Mouse (Mus musculus) midbrain, embryonic 16.5 days (tissue): ENCODE measurements around the gene Pin1rt1. TPM values are rescaled to one million over a fixed set of nuclear protein-coding genes. Genes with fewer than 3 reads are reported as not detected.

Source experiments
- ATAC-seq: fragments of 200-750 bp; cut with Nextera tagmentation; 2 replicates; pipeline ENCODE4 v1.8.0; 2017; ENCODE audit warnings: moderate TSS enrichment
- H3K27ac ChIP-seq: fragments of 300-500 bp; sonication (generic); 2 replicates; pipeline ENCODE4 v1.5.1; 2014; ENCODE audit warnings: mild to moderate bottlenecking, low read length, mixed read lengths
- H3K27me3 ChIP-seq: fragments of 300-500 bp; sonication (generic); 2 replicates; pipeline ENCODE4 v1.6.1; 2014; ENCODE audit warnings: low read depth, low read length, mixed read lengths; ENCODE audit not compliant: control insufficient read depth, insufficient read depth
- H3K36me3 ChIP-seq: fragments of 300-500 bp; sonication (generic); 2 replicates; pipeline ENCODE4 v1.6.1; 2014; ENCODE audit warnings: mild to moderate bottlenecking, low read length, moderate library complexity, mixed read lengths; ENCODE audit not compliant: control insufficient read depth, insufficient read depth
- H3K4me1 ChIP-seq: fragments of 300-500 bp; sonication (generic); 2 replicates; pipeline ENCODE4 v1.6.1; 2014; ENCODE audit warnings: mild to moderate bottlenecking, low read length, mixed read lengths; ENCODE audit not compliant: control insufficient read depth, insufficient read depth
- H3K4me2 ChIP-seq: fragments of 300-500 bp; sonication (generic); 2 replicates; pipeline ENCODE4 v1.6.1; 2014; ENCODE audit warnings: mild to moderate bottlenecking, low read length, mixed read lengths
- H3K4me3 ChIP-seq: fragments of 300-500 bp; sonication (generic); 2 replicates; pipeline ENCODE4 v1.5.1; 2014; ENCODE audit warnings: low read depth, mild to moderate bottlenecking, low read length, moderate library complexity, mixed read lengths
- H3K9ac ChIP-seq: fragments of 300-500 bp; sonication (generic); 2 replicates; pipeline ENCODE4 v1.6.1; 2014; ENCODE audit warnings: low read depth, low read length, mixed read lengths
- H3K9me3 ChIP-seq: fragments of 300-500 bp; sonication (generic); replicated peaks from 2 replicates; pipeline ENCODE4 v1.6.1; 2014; ENCODE audit warnings: mild to moderate bottlenecking, low read length, mixed read lengths; ENCODE audit not compliant: control insufficient read depth, poor library complexity, severe bottlenecking
- WGBS: fragments of 180-500 bp; shearing (Covaris S2); extraction: QIAGEN DNeasy Blood & Tissue Kit; methylation state at CpG from one replicate; pipeline ENCODE4 v1.1.7; 2014; 5-methylcytosine and 5-hydroxymethylcytosine counted together
- polyA plus RNA-seq: library from polyadenylated mRNA; unstranded; fragments of >200 nt; fragmentation: Nextera tagmentation; extraction: Ambion mirVana; gene quantifications from 2 replicates; pipeline ENCODE4 v1.2.1, GENCODE M21; 2015

Pin1rt1 gene
- polyA plus RNA-seq, 1 experiment from 2014 or later: 0.15 TPM

DNA sequence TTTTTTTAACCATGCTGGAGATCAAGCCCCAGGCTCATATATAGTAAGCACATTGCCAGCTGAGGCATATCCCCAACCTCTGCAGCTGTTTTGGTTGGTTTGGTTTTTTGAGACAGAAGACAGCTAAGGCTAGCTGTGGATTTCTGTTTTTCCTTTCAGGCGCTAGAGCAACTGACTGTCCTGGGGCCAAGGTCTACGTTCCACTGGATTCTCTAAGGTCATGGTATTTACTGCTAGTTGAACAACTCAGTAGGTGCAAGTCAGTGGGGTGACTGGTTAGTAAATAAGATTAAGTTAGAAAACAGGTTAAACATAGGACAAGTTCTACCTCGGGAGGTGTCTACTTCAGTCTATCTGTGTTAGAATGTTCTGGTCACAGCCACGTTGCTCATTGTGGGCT, 31.4 kb downstream of the Pin1rt1 start:
- H3K4me3 ChIP-seq: no peak overlapping the region
- H3K27me3 ChIP-seq: no peaks in the 10 kb centered on the region
- no peaks in the 10 kb centered on the region for H3K4me1 ChIP-seq
- no peak overlapping the region for H3K9ac ChIP-seq
- H3K4me2 ChIP-seq: no peak overlapping the region
- no peaks in the 10 kb centered on the region for H3K9me3 ChIP-seq
- H3K27ac ChIP-seq: no peak overlapping the region
- WGBS: 91% methylated on average over 4 of the region's 4 CpGs
- H3K36me3 ChIP-seq: peaks cover 24% of the 10 kb centered on the region
- ATAC-seq: no peak

DNA sequence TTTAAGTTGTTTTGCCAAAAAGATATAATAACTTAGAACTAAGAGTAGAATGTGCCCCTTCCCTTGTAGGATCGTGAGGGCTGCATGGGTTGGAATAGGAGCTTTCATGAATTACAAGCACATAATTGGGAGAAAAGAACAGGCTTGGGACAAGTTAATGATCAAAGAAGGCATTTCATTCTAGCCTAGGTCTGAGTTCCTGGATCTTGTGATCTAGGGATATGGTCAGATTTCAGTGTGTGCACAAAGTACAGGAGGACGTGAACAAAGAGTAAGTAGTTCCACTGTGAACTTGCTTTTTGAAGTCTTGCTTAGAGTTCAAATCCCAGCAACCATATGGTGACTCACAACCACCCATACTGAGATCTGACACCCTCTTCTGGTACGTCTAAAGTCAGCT, 38.9 kb downstream of the Pin1rt1 start:
- no peak for ATAC-seq
- H3K36me3 ChIP-seq: peaks cover 9% of the 10 kb centered on the region

DNA sequence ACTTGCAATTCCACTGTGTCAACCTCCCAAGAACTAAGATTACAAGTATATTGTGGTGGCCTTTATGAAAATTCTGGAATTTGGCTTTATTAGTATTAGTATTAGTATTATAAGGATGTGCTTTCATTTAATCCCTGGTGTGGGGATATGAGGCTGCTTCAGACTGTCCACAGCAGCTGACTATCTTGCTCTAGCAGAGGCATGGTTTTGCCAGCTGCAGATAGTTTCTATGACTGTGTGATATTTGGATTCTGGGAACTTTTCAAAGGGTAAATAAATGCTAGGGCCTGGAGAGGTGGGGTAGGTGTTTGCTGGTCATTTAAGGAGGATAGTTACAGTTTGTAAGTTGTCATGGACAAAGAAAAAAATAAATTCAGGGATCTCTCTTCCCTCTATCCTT, 44.5 kb downstream of the Pin1rt1 start:
- Histone ChIP-seq H3K27me3 (no peaks in the 10 kb centered on the region), H3K4me3 (no peak overlapping the region), H3K4me1 (no peaks in the 10 kb centered on the region), H3K27ac (no peak overlapping the region), H3K9me3 (no peaks in the 10 kb centered on the region), H3K36me3 (peaks cover 9% of the 10 kb centered on the region; the same call in 1 of the 2 replicates), H3K9ac (no peak overlapping the region), H3K4me2 (no peak overlapping the region)
- ATAC-seq: no peak

More for the DNA sequence above, 38.9 kb downstream of the Pin1rt1 start:
- Histone ChIP-seq H3K9ac (no peak overlapping the region), H3K4me3 (no peak overlapping the region), H3K27me3 (no peaks in the 10 kb centered on the region), H3K9me3 (no peaks in the 10 kb centered on the region), H3K4me2 (no peak overlapping the region), H3K4me1 (no peaks in the 10 kb centered on the region), H3K27ac (no peak overlapping the region)
- 82% methylated on average over 3 of the region's 3 CpGs for WGBS

DNA sequence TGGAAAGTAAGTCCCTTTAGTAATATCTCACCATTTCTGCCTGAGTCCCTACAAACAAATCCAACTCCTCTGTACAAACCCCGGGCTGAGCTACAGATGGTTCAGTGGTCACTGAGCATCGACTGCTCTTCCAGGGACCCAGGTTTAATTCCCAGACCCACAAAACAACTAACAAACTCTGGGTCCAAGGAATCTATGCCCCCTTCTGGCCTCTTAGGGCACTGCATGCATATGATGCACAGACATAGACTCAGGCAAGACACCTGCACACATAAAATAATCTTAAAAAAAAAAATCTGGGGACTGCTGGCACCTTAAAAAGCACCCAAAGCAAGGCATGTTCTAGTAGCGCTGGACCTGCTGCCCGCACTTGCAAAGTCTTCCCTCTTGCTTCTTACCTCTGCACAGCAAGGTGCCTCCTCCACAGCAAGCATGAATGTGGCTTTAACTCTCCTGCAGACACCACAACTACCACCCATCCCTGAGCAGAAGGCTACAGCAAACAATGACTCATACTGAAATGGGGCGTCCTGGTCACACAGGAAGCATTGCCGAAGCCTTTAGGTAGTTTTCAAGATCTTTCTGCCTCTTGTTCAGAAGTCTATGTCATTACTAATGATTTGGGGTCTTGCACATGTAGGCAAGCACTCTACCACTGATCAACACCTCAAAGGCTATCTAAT, 46.9 kb downstream of the Pin1rt1 start:
- Histone ChIP-seq H3K9ac (no peak overlapping the region), H3K4me3 (no peak overlapping the region), H3K9me3 (no peaks in the 10 kb centered on the region), H3K4me1 (no peaks in the 10 kb centered on the region), H3K36me3 (peaks cover 21% of the 10 kb centered on the region), H3K27me3 (no peaks in the 10 kb centered on the region), H3K4me2 (no peak overlapping the region), H3K27ac (no peak overlapping the region)
- ATAC-seq: no peak
- 88% methylated on average over 6 of the region's 6 CpGs for whole genome bisulfite sequencing

Other genes with a start within 250 kb of the Pin1rt1 start
- gene Hipk3, start 221.9 kb downstream of the Pin1rt1 start, polyA plus RNA-seq: 7.3 and 7.6 TPM in 2 replicates
- 91.3 and 105 TPM in 2 replicates for gene Cstf3, start 125.9 kb downstream of the Pin1rt1 start, polyA plus RNA-seq
- gene Tcp11l1, start 4.2 kb downstream of the Pin1rt1 start, polyA plus RNA-seq: 54.5 and 55.7 TPM in 2 replicates
- gene Depdc7, start 26.5 kb upstream of the Pin1rt1 start, polyA plus RNA-seq: 0.88 and 1.4 TPM in 2 replicates
- 5.8 and 7.1 TPM in 2 replicates for gene Qser1, start 100.4 kb upstream of the Pin1rt1 start, polyA plus RNA-seq
- gene Prrg4, start 133.5 kb upstream of the Pin1rt1 start, polyA plus RNA-seq: 0.58 and 0.78 TPM in 2 replicates
- gene Ccdc73, start 151.4 kb upstream of the Pin1rt1 start, polyA plus RNA-seq: 4.4 and 6.5 TPM in 2 replicates